Mouse (Mus musculus) cerebellum, adult 2 months (tissue): Measurements from ENCODE around the gene Them7.

Experiments
- CTCF ChIP-seq: fragments of 200-500 bp; IDR thresholded peaks from 2 replicates; pipeline ENCODE4 v1.5.1; 2011; ENCODE audit warnings: low read depth, mild to moderate bottlenecking, control low read depth, low read length, moderate library complexity, borderline replicate concordance; ENCODE audit not compliant: insufficient read depth
- POLR2A ChIP-seq: fragments of 200-500 bp; IDR thresholded peaks from 2 replicates; pipeline ENCODE4 v1.6.1; 2011; ENCODE audit warnings: low read length, control low read depth, borderline replicate concordance; ENCODE audit not compliant: insufficient read depth

- TF ChIP-seq CTCF (no peak), POLR2A (no peak)
Measured at GRCm38 (mm10) chr2:105223606-105224005, 514 bp upstream of the Them7 start.
